Mouse (Mus musculus): Measurements from ENCODE around the gene Zfp369. TPM values are rescaled to one million over a fixed set of nuclear protein-coding genes. Genes with fewer than 3 reads are reported as not detected.

The Zfp369 gene
- total RNA-seq, 2 experiments from 2014 or later = 24.4 to 29.3 TPM

Other genes starting within 250 kb of the Zfp369 start
- not detected for gene Spata31d1c, start 245.8 kb upstream of the Zfp369 start, total RNA-seq (2021)
- gene Prss47, start 226.1 kb upstream of the Zfp369 start, total RNA-seq (2021) = not detected
- gene Mfsd14b, start 165.8 kb upstream of the Zfp369 start, total RNA-seq (2021) = 10 to 100 TPM; 43.1 to 53.7 TPM
- gene Olfr465-ps1, start 140.7 kb upstream of the Zfp369 start, total RNA-seq (2021) = not detected
- gene Olfr466, start 128.6 kb upstream of the Zfp369 start, total RNA-seq (2021) = not detected
- gene Nlrp4f, start 72.8 kb upstream of the Zfp369 start, total RNA-seq (2021) = under 1 TPM in 1 of 2 experiments, not detected in 1; 0.16 TPM
- not detected for gene Gm10775, start 19.3 kb upstream of the Zfp369 start, total RNA-seq (2021)
- gene Gm10139, start 233.9 kb downstream of the Zfp369 start, total RNA-seq (2021) = not detected

Data from adrenal gland, postnatal 36 days (tissue).